Mouse (Mus musculus) liver (tissue): ENCODE data around the gene Akr1c18.

Source experiments
- DNase-seq: peaks from one replicate; pipeline ENCODE4 v3.0.0-alpha.2; 2020; ENCODE audit warnings: mixed read lengths

The Akr1c18 gene

GRCm38 (mm10) chr13:4101691-4102090 is 48.8 kb downstream of the Akr1c18 start:
- no peak for DNase-seq
